In genomic region chr6:22350239-22350571, GRCm38 (mm10) we compare ENCODE assay signal across 20 mouse cellular contexts. TPM values are rescaled to one million over a fixed set of nuclear protein-coding genes. Genes with fewer than 3 reads are reported as not detected.
DNase-seq lines count a peak whose midpoint lies in the region; ATAC-seq and TF ChIP-seq lines count a peak whose summit lies in the region.
"Had no signal": no experiment of that assay in that cellular context is flagged by ENCODE, and none has a peak within 500 bp of the region (broad histone marks: within the 10 kb centered on the region; RNA-seq: fewer than 3 reads in every experiment).

No protein-coding gene starts in this region.

- ATAC-seq in liver, embryonic 11.5 days (replicated peaks; ENCODE audit: low FRiP score) = 0 out of 2 replicates have a peak, but pooled peaks have one; percentile 29
- ATAC-seq in liver, embryonic 12.5 days = no peak
- ATAC-seq in liver, postnatal 0 days = 0 out of 2 replicates have a peak, but pooled peaks have one; percentile 7
- ATAC-seq: intestine, embryonic 15.5 days; midbrain, embryonic 15.5 days had no signal

- no peak overlapping the region for H3K4me2 ChIP-seq in liver, embryonic 11.5 days
- H3K4me2 ChIP-seq in liver, embryonic 12.5 days = no peak overlapping the region
- H3K4me2 ChIP-seq in liver, postnatal 0 days (ENCODE audit: low read depth, low read length) = 0 out of 2 replicates have a peak overlapping the region, but pooled peaks have one; percentile 9
- H3K4me2 ChIP-seq: intestine, embryonic 15.5 days; kidney, embryonic 15.5 days; lung, embryonic 14.5 days; midbrain, embryonic 15.5 days; neural tube, embryonic 12.5 days had no signal

- H3K79me2 ChIP-seq in heart, adult 2 months (replicated peaks; ENCODE audit: control insufficient read depth, insufficient read depth, low read length) = peaks cover 3% of the 10 kb centered on the region
- peaks cover 63% of the 10 kb centered on the region for H3K79me2 ChIP-seq in MEL (ENCODE audit: control insufficient read depth, insufficient read depth, low read length, poor library complexity)

- no peak for TF ChIP-seq POLR2A in heart, adult 2 months (IDR thresholded peaks at IDR 0.05; ENCODE audit: insufficient read depth, low read depth, low read length)
- TF ChIP-seq POLR2A in MEL (IDR thresholded peaks at IDR 0.05; ENCODE audit: control insufficient read depth in 1 of 2, insufficient read depth in 1 of 2, low read depth in 1 of 2, low read length in 2 of 2, poor library complexity in 1 of 2) = no peak

- H3K36me3 ChIP-seq in heart, adult 2 months (ENCODE audit: control insufficient read depth, insufficient read depth, low read length) = peaks cover 3% of the 10 kb centered on the region
- no peaks in the 10 kb centered on the region for H3K36me3 ChIP-seq in liver, embryonic 11.5 days (ENCODE audit: control insufficient read depth, insufficient read depth, low read length)
- H3K36me3 ChIP-seq in liver, embryonic 12.5 days = no peaks in the 10 kb centered on the region
- H3K36me3 ChIP-seq in MEL (ENCODE audit: control insufficient read depth in 1 of 2, insufficient read depth in 2 of 2, low read length in 2 of 2) = peaks cover 0 to 50% of the 10 kb centered on the region in 2 experiments; a peak in 2 of 4 replicates
- no peaks in the 10 kb centered on the region for H3K36me3 ChIP-seq in liver, postnatal 0 days (replicated peaks; ENCODE audit: insufficient read depth, low read length)
- H3K36me3 ChIP-seq: forebrain, embryonic 10.5 days; intestine, embryonic 15.5 days; kidney, embryonic 15.5 days; midbrain, embryonic 15.5 days; neural tube, embryonic 12.5 days had no signal

- no peak for TF ChIP-seq EP300 in heart, adult 2 months (IDR thresholded peaks at IDR 0.05; ENCODE audit: insufficient read depth, low read depth, low read length)
- TF ChIP-seq EP300 in MEL (IDR thresholded peaks at IDR 0.05; ENCODE audit: low read depth in 1 of 2, low read length in 2 of 2) = no peak
- 0 out of 2 replicates have a peak, but pooled peaks have one; percentile 19 for TF ChIP-seq EP300 in liver, postnatal 0 days (IDR thresholded peaks at IDR 0.05; ENCODE audit: low read depth)

- no peak overlapping the region for H3K9ac ChIP-seq in heart, adult 2 months (ENCODE audit: low read depth, low read length)
- H3K9ac ChIP-seq in liver, embryonic 11.5 days (ENCODE audit: low read depth, low read length) = no peak overlapping the region
- H3K9ac ChIP-seq in liver, embryonic 12.5 days = no peak overlapping the region
- H3K9ac ChIP-seq in MEL (ENCODE audit: control insufficient read depth, low read depth, low read length, poor library complexity, severe bottlenecking) = no peak overlapping the region
- no peak overlapping the region for H3K9ac ChIP-seq in liver, postnatal 0 days (replicated peaks)
- H3K9ac ChIP-seq: intestine, embryonic 15.5 days; kidney, embryonic 15.5 days; lung, embryonic 14.5 days; midbrain, embryonic 15.5 days; neural tube, embryonic 12.5 days had no signal

- no peaks in the 10 kb centered on the region for H3K27me3 ChIP-seq in heart, adult 2 months (ENCODE audit: control insufficient read depth, insufficient read depth, low read length)
- H3K27me3 ChIP-seq in liver, embryonic 11.5 days (replicated peaks; ENCODE audit: control insufficient read depth, insufficient read depth, low read length) = no peaks in the 10 kb centered on the region
- no peaks in the 10 kb centered on the region for H3K27me3 ChIP-seq in liver, embryonic 12.5 days (replicated peaks)
- no peaks in the 10 kb centered on the region for H3K27me3 ChIP-seq in MEL (ENCODE audit: control insufficient read depth in 1 of 2, insufficient read depth in 2 of 2, low read length in 2 of 2)
- no peaks in the 10 kb centered on the region for H3K27me3 ChIP-seq in liver, postnatal 0 days (ENCODE audit: insufficient read depth, low read length)
- H3K27me3 ChIP-seq: intestine, embryonic 15.5 days; kidney, embryonic 15.5 days; midbrain, embryonic 15.5 days; neural tube, embryonic 12.5 days had no signal

- no peak overlapping the region for H3K4me3 ChIP-seq in heart, adult 2 months
- H3K4me3 ChIP-seq in liver, embryonic 11.5 days (ENCODE audit: low read depth, low read length) = no peak overlapping the region
- H3K4me3 ChIP-seq in liver, embryonic 12.5 days = no peak overlapping the region
- H3K4me3 ChIP-seq in MEL (ENCODE audit: control insufficient read depth in 1 of 2, insufficient read depth in 1 of 2, low read depth in 2 of 2, low read length in 2 of 2) = no peak overlapping the region
- H3K4me3 ChIP-seq in liver, postnatal 0 days (ENCODE audit: low read depth, low read length) = no peak overlapping the region
- H3K4me3 ChIP-seq: forebrain, embryonic 10.5 days; intestine, embryonic 15.5 days; kidney, embryonic 15.5 days; midbrain, embryonic 15.5 days; neural tube, embryonic 12.5 days had no signal

- H3K9me3 ChIP-seq in liver, embryonic 11.5 days (ENCODE audit: control insufficient read depth, low read length) = no peaks in the 10 kb centered on the region
- H3K9me3 ChIP-seq in liver, embryonic 12.5 days (replicated peaks) = no peaks in the 10 kb centered on the region
- H3K9me3 ChIP-seq in MEL (replicated peaks; ENCODE audit: insufficient read depth, low read length) = no peaks in the 10 kb centered on the region
- no peaks in the 10 kb centered on the region for H3K9me3 ChIP-seq in liver, postnatal 0 days (ENCODE audit: low read length)
- H3K9me3 ChIP-seq: forebrain, embryonic 10.5 days; G1E; intestine, embryonic 15.5 days; kidney, embryonic 15.5 days; midbrain, embryonic 15.5 days; neural tube, embryonic 12.5 days had no signal

- H3K4me1 ChIP-seq in heart, adult 2 months (ENCODE audit: control insufficient read depth, insufficient read depth, low read length) = peaks cover 8% of the 10 kb centered on the region
- peaks cover 31% of the 10 kb centered on the region for H3K4me1 ChIP-seq in liver, embryonic 11.5 days (replicated peaks; ENCODE audit: control insufficient read depth, insufficient read depth, low read length)
- H3K4me1 ChIP-seq in liver, embryonic 12.5 days = peaks cover 71% of the 10 kb centered on the region
- H3K4me1 ChIP-seq in MEL (ENCODE audit: control insufficient read depth in 1 of 2, insufficient read depth in 2 of 2, low read length in 2 of 2) = peaks cover 11 to 30% of the 10 kb centered on the region in 2 experiments
- peaks cover 62% of the 10 kb centered on the region for H3K4me1 ChIP-seq in liver, postnatal 0 days (ENCODE audit: insufficient read depth)
- H3K4me1 ChIP-seq: neural tube, embryonic 12.5 days had no signal

- no peak for TF ChIP-seq CTCF in heart, adult 2 months (IDR thresholded peaks at IDR 0.05)
- TF ChIP-seq CTCF in MEL (IDR thresholded peaks at IDR 0.05 in 2 of 3, conservative IDR thresholded peaks at IDR 0.05 in 1 of 3; ENCODE audit: control insufficient read depth in 1 of 3, insufficient read depth in 1 of 3, low read depth in 2 of 3, low read length in 3 of 3, poor library complexity in 1 of 3, severe bottlenecking in 1 of 3) = no peak
- no peak for TF ChIP-seq CTCF in liver, postnatal 0 days (IDR thresholded peaks at IDR 0.05; ENCODE audit: low read depth)

- DNase-seq in heart, adult 2 months = no peak
- DNase-seq in heart, adult 11 months = no peak
- DNase-seq in liver, embryonic 11.5 days (ENCODE audit: low spot score) = no peak
- DNase-seq in MEL (ENCODE audit: low read depth, low spot score) = peak; percentile 71
- DNase-seq in liver, postnatal 0 days = no peak
- no peak for DNase-seq in adipocyte (ENCODE audit: low spot score)
- DNase-seq in kidney, postnatal 10 days = no peak
- DNase-seq: adrenal gland, postnatal 25 days; cerebellum, adult 9-10 months; gastrocnemius, postnatal 36 days; lung, embryonic 14.5 days; right cerebral cortex, postnatal 14 days had no signal

- no peak for TF ChIP-seq RAD21 in MEL (IDR thresholded peaks at IDR 0.05; ENCODE audit: low read depth, low read length)

- H3K27ac ChIP-seq in heart, adult 2 months = peak overlapping the region; percentile 6; the same call in 1 of the 2 replicates
- H3K27ac ChIP-seq in liver, embryonic 11.5 days (ENCODE audit: low read depth, low read length) = peak overlapping the region; percentile 21
- H3K27ac ChIP-seq in liver, embryonic 12.5 days = no peak overlapping the region
- H3K27ac ChIP-seq in MEL (ENCODE audit: control insufficient read depth, low read depth, low read length) = peak overlapping the region; percentile 59
- peak overlapping the region; percentile 17 for H3K27ac ChIP-seq in liver, postnatal 0 days (ENCODE audit: low read depth)
- H3K27ac ChIP-seq: forebrain, embryonic 10.5 days; intestine, embryonic 15.5 days; kidney, embryonic 15.5 days; macrophage; midbrain, embryonic 15.5 days; neural tube, embryonic 12.5 days had no signal

- 33% methylated on average over 4 of the region's 4 CpGs for WGBS in heart, adult 2 months
- 34% methylated on average over 4 of the region's 4 CpGs for WGBS in liver, embryonic 11.5 days
- 23% methylated on average over 4 of the region's 4 CpGs for WGBS in liver, embryonic 12.5 days (ENCODE audit: insufficient replicate concordance)
- 30% methylated on average over 4 of the region's 4 CpGs for WGBS in liver, postnatal 0 days (ENCODE audit: insufficient replicate concordance)

- intact Hi-C loops in heart, adult 2 months (cut with DNase I) = no loop called here

TF ChIP-seq in MEL, 35 proteins besides CTCF, POLR2A, EP300 and RAD21:
- TF ChIP-seq SMC3 (IDR thresholded peaks at IDR 0.05; ENCODE audit: low read depth, low read length) (no peak), GATA1 (IDR thresholded peaks at IDR 0.05; ENCODE audit: low read depth, low read length) (0 out of 2 replicates have a peak, but pooled peaks have one; percentile 24), ETS1 (IDR thresholded peaks at IDR 0.05; ENCODE audit: low read depth, low read length) (peak; percentile 31; the same call in 1 of the 2 replicates)
TF ChIP-seq in MEL: peak in this region for 2.

RNA-seq across cellular contexts. Expression of gene Fam3c, which starts 5.8 kb away (rescaled TPM):
- 10 to 100 TPM; 27.3 to 27.4 TPM for total RNA-seq in heart, adult 2 months (2021)
- 3.4 and 6.0 TPM in 2 replicates for polyA plus RNA-seq in heart, adult 2 months (2012; rRNA removed)
- polyA plus RNA-seq in liver, embryonic 11.5 days (2014; fragmentation: Nextera tagmentation; extraction: Ambion mirVana) = 33.7 and 35.2 TPM in 2 replicates
- polyA plus RNA-seq in liver, embryonic 12.5 days (2016; fragmentation: Nextera tagmentation; extraction: Ambion mirVana) = 22.1 and 22.4 TPM in 2 replicates
- total RNA-seq in MEL (2012; rRNA removed) = 28.2 and 30.7 TPM in 2 replicates
- 100 to 1,000 TPM in 1 of 2 experiments, 10 to 100 TPM in 1; 28.2 to 396 TPM for polyA plus RNA-seq in MEL (2012; ENCODE audit: insufficient read depth in 1 of 2, insufficient read length in 2 of 2, low read depth in 1 of 2, low replicate concordance in 2 of 2, missing spikeins in 1 of 2)
- 32.6 and 38.2 TPM in 2 replicates for polyA plus RNA-seq in liver, postnatal 0 days (2015; fragmentation: Nextera tagmentation; extraction: Ambion mirVana)
